Mouse (Mus musculus): ENCODE measurements around the gene Tbx4.

The Tbx4 gene

GRCm38 (mm10) chr11:85896335-85896985 lies 10.2 kb downstream of the Tbx4 start:
- no peak for DNase-seq (ENCODE audit: extremely low read depth, low read depth, low spot score)

- no peak for DNase-seq (ENCODE audit: extremely low read depth, low read depth, low spot score)
These were observed 14.1 kb downstream of the Tbx4 start for GRCm38 (mm10) chr11:85900291-85900690.

GRCm38 (mm10) chr11:85909514-85909913 lies 23.3 kb downstream of the Tbx4 start:
- no peak for DNase-seq (ENCODE audit: extremely low read depth, low read depth, low spot score)

GRCm38 (mm10) chr11:85910133-85910532 lies 23.9 kb downstream of the Tbx4 start:
- DNase-seq (ENCODE audit: extremely low read depth, low read depth, low spot score): no peak

GRCm38 (mm10) chr11:85913506-85913905 lies 27.3 kb downstream of the Tbx4 start:
- no peak for DNase-seq (ENCODE audit: extremely low read depth, low read depth, low spot score)

GRCm38 (mm10) chr11:85917091-85917992 lies 31.1 kb downstream of the Tbx4 start:
- DNase-seq (ENCODE audit: extremely low read depth, low read depth, low spot score): no peak

DNA sequence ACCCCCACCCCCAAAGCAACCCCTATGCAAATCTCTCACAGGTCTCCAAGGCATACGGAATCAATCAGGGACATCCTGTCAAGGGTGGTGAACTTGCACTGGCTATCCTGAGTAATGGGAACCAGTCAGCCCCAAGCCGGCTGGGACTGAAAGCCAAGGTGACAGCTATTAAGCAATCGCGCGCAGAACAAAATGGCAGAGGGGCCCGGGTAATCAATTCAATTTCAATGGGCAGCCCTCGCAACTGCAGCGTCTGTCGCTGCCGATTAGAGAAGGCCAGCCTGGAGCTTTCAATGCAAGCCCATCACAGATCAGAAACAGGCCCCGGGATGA lies 31.7 kb downstream of the Tbx4 start:
- DNase-seq (ENCODE audit: extremely low read depth, low read depth, low spot score): no peak

- DNase-seq (ENCODE audit: extremely low read depth, low read depth, low spot score): no peak
These were observed 32.2 kb downstream of the Tbx4 start for GRCm38 (mm10) chr11:85918388-85918940.

- no peak for DNase-seq (ENCODE audit: extremely low read depth, low read depth, low spot score)
These were observed 39.1 kb downstream of the Tbx4 start for GRCm38 (mm10) chr11:85925294-85925743.

GRCm38 (mm10) chr11:85926287-85926764 lies 40.1 kb downstream of the Tbx4 start:
- no peak for DNase-seq (ENCODE audit: extremely low read depth, low read depth, low spot score)

DNA sequence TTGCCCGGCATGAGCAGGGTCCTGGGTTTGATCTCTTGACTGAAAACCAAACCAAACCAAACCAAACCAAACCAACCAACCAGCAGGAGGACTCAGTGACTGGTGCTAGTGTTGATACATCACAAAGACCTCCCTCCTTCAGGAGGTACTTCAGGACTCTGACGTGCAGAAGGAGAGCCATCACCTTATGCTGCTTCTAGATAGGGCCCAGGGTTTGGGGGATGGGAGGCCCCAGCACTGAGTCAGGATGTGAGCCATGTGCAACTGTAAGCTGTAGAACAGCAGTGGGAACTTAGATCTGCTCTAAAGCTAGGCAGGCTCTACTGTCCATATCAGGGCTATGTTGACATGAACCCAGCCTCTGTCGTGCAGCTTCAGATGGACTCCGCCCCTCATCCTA lies 41.9 kb downstream of the Tbx4 start:
- no peak for DNase-seq (ENCODE audit: extremely low read depth, low read depth, low spot score)

GRCm38 (mm10) chr11:85929651-85930050 lies 43.4 kb downstream of the Tbx4 start:
- DNase-seq (ENCODE audit: extremely low read depth, low read depth, low spot score): no peak

DNA sequence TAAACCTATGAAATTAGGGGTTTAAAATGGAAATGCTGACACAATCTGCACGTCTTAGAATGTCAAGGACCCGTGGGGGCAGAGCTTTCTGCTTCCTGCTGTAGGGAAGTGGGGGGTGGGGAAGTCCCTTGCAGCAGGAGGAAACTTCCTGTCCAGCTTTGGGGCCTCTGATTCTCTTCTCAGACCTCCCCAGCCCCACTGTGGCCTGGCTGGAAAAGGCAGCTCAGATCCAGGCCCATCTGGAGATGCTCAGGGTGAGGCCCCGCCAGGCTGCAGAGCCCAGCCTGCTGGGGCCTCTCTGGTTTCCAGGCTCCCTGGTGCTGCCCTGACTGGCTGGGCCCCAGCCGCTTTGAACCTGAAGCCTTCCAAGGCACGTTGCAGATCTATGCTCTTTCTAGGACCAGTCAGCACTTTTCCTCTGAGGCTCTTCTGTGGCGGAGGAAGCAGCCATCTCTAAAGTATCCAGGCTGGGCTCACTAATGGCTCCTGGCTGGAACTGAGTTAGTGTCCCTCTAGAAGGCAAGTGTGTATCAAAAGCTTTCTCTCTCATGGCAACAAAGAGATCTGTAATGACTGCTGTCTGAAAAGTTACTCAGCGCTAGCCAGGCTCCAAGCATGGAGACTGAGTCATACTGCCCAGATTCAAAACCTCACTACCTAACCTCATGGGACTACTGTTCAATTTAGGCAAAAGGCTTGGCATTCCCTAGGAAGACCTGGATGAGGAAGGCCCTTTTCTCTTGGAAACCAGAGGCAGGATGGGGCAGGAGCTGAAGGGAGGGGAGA lies 55.8 kb downstream of the Tbx4 start:
- DNase-seq (ENCODE audit: extremely low read depth, low read depth, low spot score): no peak

- no peak for DNase-seq (ENCODE audit: extremely low read depth, low read depth, low spot score)
These were observed 62.5 kb downstream of the Tbx4 start for GRCm38 (mm10) chr11:85948765-85949164.

- no peak for DNase-seq (ENCODE audit: extremely low read depth, low read depth, low spot score)
These were observed 63.5 kb downstream of the Tbx4 start for GRCm38 (mm10) chr11:85949749-85950148.

DNA sequence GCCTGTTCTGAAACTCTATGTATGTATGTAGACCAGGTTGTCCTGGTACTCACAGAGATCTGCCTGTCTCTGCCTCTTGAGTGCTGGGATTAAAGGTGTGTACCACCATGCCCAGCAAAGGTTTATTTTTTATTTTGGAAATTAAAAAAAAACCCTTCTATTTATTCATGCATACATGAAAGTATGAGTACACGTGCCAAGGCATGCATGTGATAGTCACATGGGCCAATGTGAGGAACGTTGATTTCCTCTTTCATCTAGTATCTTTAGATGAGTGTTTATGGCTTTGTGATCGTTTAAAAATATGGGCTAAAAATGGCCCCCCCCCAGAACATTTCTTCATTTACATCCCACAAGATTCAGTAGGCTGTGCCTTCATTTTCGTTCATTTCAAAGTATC lies 66.3 kb downstream of the Tbx4 start:
- DNase-seq (ENCODE audit: extremely low read depth, low read depth, low spot score): no peak

GRCm38 (mm10) chr11:85955611-85956010 lies 69.4 kb downstream of the Tbx4 start:
- no peak for DNase-seq (ENCODE audit: extremely low read depth, low read depth, low spot score)

- no peak for DNase-seq (ENCODE audit: extremely low read depth, low read depth, low spot score)
These were observed 70.2 kb downstream of the Tbx4 start for GRCm38 (mm10) chr11:85956422-85956821.

- no peak for DNase-seq (ENCODE audit: extremely low read depth, low read depth, low spot score)
These were observed 70.9 kb downstream of the Tbx4 start for GRCm38 (mm10) chr11:85956950-85957778.

- no peak for DNase-seq (ENCODE audit: extremely low read depth, low read depth, low spot score)
These were observed 73.6 kb downstream of the Tbx4 start for GRCm38 (mm10) chr11:85959837-85960236.
